Mouse (Mus musculus) neural tube, embryonic 14.5 days (tissue): ENCODE results near the gene Tmem87b. TPM values are rescaled to one million over a fixed set of nuclear protein-coding genes. Genes with fewer than 3 reads are reported as not detected.

Experiments used
- ATAC-seq: fragments of 200-750 bp; cut with Nextera tagmentation; 2 replicates; pipeline ENCODE4 v1.8.0; 2017; ENCODE audit warnings: low read depth, mild to moderate bottlenecking, moderate TSS enrichment, moderate library complexity
- H3K27ac ChIP-seq: fragments of 300-500 bp; sonication (generic); 2 replicates; pipeline ENCODE4 v1.5.1; 2014; ENCODE audit warnings: low read depth, mild to moderate bottlenecking, control low read depth, low read length, moderate library complexity, mixed read lengths
- H3K27me3 ChIP-seq: fragments of 300-500 bp; sonication (generic); 2 replicates; pipeline ENCODE4 v1.6.1; 2014; ENCODE audit warnings: low read length; ENCODE audit not compliant: control insufficient read depth, insufficient read depth
- H3K36me3 ChIP-seq: fragments of 300-500 bp; sonication (generic); 2 replicates; pipeline ENCODE4 v1.6.1; 2014; ENCODE audit warnings: low read length, mixed read lengths; ENCODE audit not compliant: control insufficient read depth, insufficient read depth
- H3K4me1 ChIP-seq: fragments of 300-500 bp; sonication (generic); 2 replicates; pipeline ENCODE4 v1.6.1; 2014; ENCODE audit warnings: low read length; ENCODE audit not compliant: control insufficient read depth, insufficient read depth
- H3K4me2 ChIP-seq: fragments of 300-500 bp; sonication (generic); 2 replicates; pipeline ENCODE4 v1.6.1; 2014; ENCODE audit warnings: mild to moderate bottlenecking, low read depth, low read length, control low read depth
- H3K4me3 ChIP-seq: fragments of 300-500 bp; sonication (generic); 2 replicates; pipeline ENCODE4 v1.5.1; 2014; ENCODE audit warnings: low read depth, low read length, control low read depth, mixed read lengths
- H3K9ac ChIP-seq: fragments of 300-500 bp; sonication (generic); replicated peaks from 2 replicates; pipeline ENCODE4 v1.6.1; 2014; ENCODE audit warnings: low read depth, mild to moderate bottlenecking, control low read depth, low read length, mixed read lengths
- H3K9me3 ChIP-seq: fragments of 300-500 bp; sonication (generic); 2 replicates; pipeline ENCODE4 v1.6.1; 2016; ENCODE audit warnings: low read length; ENCODE audit not compliant: control insufficient read depth
- WGBS: fragments of 180-500 bp; shearing (Covaris S2); extraction: QIAGEN DNeasy Blood & Tissue Kit; methylation state at CpG from one replicate; pipeline ENCODE4 v1.1.7; 2014; 5-methylcytosine and 5-hydroxymethylcytosine counted together
- polyA plus RNA-seq: library from polyadenylated mRNA; unstranded; fragments of >200 nt; fragmentation: Nextera tagmentation; extraction: Ambion mirVana; gene quantifications from 2 replicates; pipeline ENCODE4 v1.2.1, GENCODE M21; 2014

Tmem87b gene
- 37.1 and 41.0 TPM in 2 replicates for polyA plus RNA-seq

GRCm38 (mm10) chr2:128817786-128818681, at the start of gene Tmem87b:
TSS of gene Tmem87b (plus strand) at chr2:128818118.
- ATAC-seq: peak; percentile 94

GRCm38 (mm10) chr2:128768545-128769247, 49.2 kb upstream of the Tmem87b start:
- no peak overlapping the region for H3K4me3 ChIP-seq
- WGBS: 79% methylated on average over 4 of the region's 4 CpGs
- no peaks in the 10 kb centered on the region for H3K36me3 ChIP-seq
- no peaks in the 10 kb centered on the region for H3K27me3 ChIP-seq
- no peak for ATAC-seq
- no peak overlapping the region for H3K4me2 ChIP-seq
- H3K9me3 ChIP-seq: no peaks in the 10 kb centered on the region
- H3K4me1 ChIP-seq: no peaks in the 10 kb centered on the region
- H3K9ac ChIP-seq: no peak overlapping the region
- no peak overlapping the region for H3K27ac ChIP-seq

More at GRCm38 (mm10) chr2:128817786-128818681, at the start of gene Tmem87b:
- H3K9ac ChIP-seq: peak within 1 kb of the TSS; percentile 86
- H3K9me3 ChIP-seq: no peaks in the 10 kb centered on the region
- WGBS: under 1% methylated on average over 54 of the region's 59 CpGs
- no peaks in the 10 kb centered on the region for H3K36me3 ChIP-seq
- H3K27me3 ChIP-seq: no peaks in the 10 kb centered on the region
- peak within 1 kb of the TSS; percentile 84 for H3K4me2 ChIP-seq
- peak within 1 kb of the TSS; percentile 93 for H3K27ac ChIP-seq
- H3K4me1 ChIP-seq: no peaks in the 10 kb centered on the region
- H3K4me3 ChIP-seq: peak within 1 kb of the TSS; percentile 87

GRCm38 (mm10) chr2:128770557-128770956, 47.4 kb upstream of the Tmem87b start:
- no peak overlapping the region for H3K4me2 ChIP-seq
- ATAC-seq: no peak
- no peaks in the 10 kb centered on the region for H3K27me3 ChIP-seq
- H3K27ac ChIP-seq: no peak overlapping the region
- H3K36me3 ChIP-seq: no peaks in the 10 kb centered on the region
- 89% methylated on average over 6 of the region's 6 CpGs for WGBS
- no peaks in the 10 kb centered on the region for H3K4me1 ChIP-seq
- H3K9me3 ChIP-seq: no peaks in the 10 kb centered on the region
- H3K4me3 ChIP-seq: no peak overlapping the region
- no peak overlapping the region for H3K9ac ChIP-seq

- no peak overlapping the region for H3K4me2 ChIP-seq
- H3K9ac ChIP-seq: no peak overlapping the region
- no peaks in the 10 kb centered on the region for H3K4me1 ChIP-seq
- 92% methylated on average over 4 of the region's 4 CpGs for WGBS
- no peak overlapping the region for H3K27ac ChIP-seq
- no peak for ATAC-seq
- no peaks in the 10 kb centered on the region for H3K36me3 ChIP-seq
- no peaks in the 10 kb centered on the region for H3K27me3 ChIP-seq
- no peak overlapping the region for H3K4me3 ChIP-seq
- H3K9me3 ChIP-seq: no peaks in the 10 kb centered on the region
These were observed 46.9 kb upstream of the Tmem87b start for GRCm38 (mm10) chr2:128771048-128771447.

- Histone ChIP-seq H3K4me1 (no peaks in the 10 kb centered on the region), H3K4me3 (no peak overlapping the region), H3K27me3 (no peaks in the 10 kb centered on the region), H3K4me2 (no peak overlapping the region), H3K36me3 (no peaks in the 10 kb centered on the region), H3K27ac (no peak overlapping the region), H3K9me3 (no peaks in the 10 kb centered on the region), H3K9ac (no peak overlapping the region)
- WGBS: 86% methylated on average over 7 of the region's 7 CpGs
- no peak for ATAC-seq
These were observed 46.1 kb upstream of the Tmem87b start for GRCm38 (mm10) chr2:128771750-128772338.

GRCm38 (mm10) chr2:128782231-128782630, 35.7 kb upstream of the Tmem87b start:
- Histone ChIP-seq H3K4me1 (no peaks in the 10 kb centered on the region), H3K9ac (no peak overlapping the region), H3K4me3 (no peak overlapping the region), H3K36me3 (no peaks in the 10 kb centered on the region), H3K27me3 (no peaks in the 10 kb centered on the region), H3K27ac (no peak overlapping the region), H3K9me3 (no peaks in the 10 kb centered on the region), H3K4me2 (no peak overlapping the region)
- no peak for ATAC-seq
- 93% methylated on average over 5 of the region's 5 CpGs for WGBS

GRCm38 (mm10) chr2:128783660-128784345, 34.1 kb upstream of the Tmem87b start:
- H3K27me3 ChIP-seq: no peaks in the 10 kb centered on the region
- no peak overlapping the region for H3K4me3 ChIP-seq
- no peak overlapping the region for H3K27ac ChIP-seq
- H3K4me1 ChIP-seq: no peaks in the 10 kb centered on the region
- H3K9me3 ChIP-seq: no peaks in the 10 kb centered on the region
- H3K9ac ChIP-seq: no peak overlapping the region
- 89% methylated on average over 10 of the region's 10 CpGs for WGBS
- ATAC-seq: no peak
- H3K36me3 ChIP-seq: no peaks in the 10 kb centered on the region
- H3K4me2 ChIP-seq: no peak overlapping the region

GRCm38 (mm10) chr2:128784814-128785213, 33.1 kb upstream of the Tmem87b start:
- Histone ChIP-seq H3K4me1 (no peaks in the 10 kb centered on the region), H3K4me3 (no peak overlapping the region), H3K9me3 (no peaks in the 10 kb centered on the region), H3K36me3 (no peaks in the 10 kb centered on the region), H3K27me3 (no peaks in the 10 kb centered on the region), H3K27ac (no peak overlapping the region), H3K4me2 (no peak overlapping the region), H3K9ac (no peak overlapping the region)
- WGBS: 95% methylated on average over 7 of the region's 7 CpGs
- no peak for ATAC-seq
